Mouse (Mus musculus) thymus, adult 2 months (tissue): ENCODE measurements around the gene Stpg4.

Source experiments
- CTCF ChIP-seq: fragments of 200-500 bp; IDR thresholded peaks from 2 replicates; pipeline ENCODE4 v1.5.1; 2012; ENCODE audit warnings: mild to moderate bottlenecking, control low read depth, low read length, moderate library complexity, borderline replicate concordance; ENCODE audit not compliant: control insufficient read depth, poor library complexity, insufficient read depth; ENCODE audit errors: extremely low read depth
- POLR2A ChIP-seq: fragments of 200-500 bp; IDR thresholded peaks from 2 replicates; pipeline ENCODE4 v1.6.1; 2012; ENCODE audit warnings: mild to moderate bottlenecking, low read length, control low read depth, moderate library complexity; ENCODE audit not compliant: control insufficient read depth, poor library complexity, insufficient read depth; ENCODE audit errors: extremely low read depth

DNA sequence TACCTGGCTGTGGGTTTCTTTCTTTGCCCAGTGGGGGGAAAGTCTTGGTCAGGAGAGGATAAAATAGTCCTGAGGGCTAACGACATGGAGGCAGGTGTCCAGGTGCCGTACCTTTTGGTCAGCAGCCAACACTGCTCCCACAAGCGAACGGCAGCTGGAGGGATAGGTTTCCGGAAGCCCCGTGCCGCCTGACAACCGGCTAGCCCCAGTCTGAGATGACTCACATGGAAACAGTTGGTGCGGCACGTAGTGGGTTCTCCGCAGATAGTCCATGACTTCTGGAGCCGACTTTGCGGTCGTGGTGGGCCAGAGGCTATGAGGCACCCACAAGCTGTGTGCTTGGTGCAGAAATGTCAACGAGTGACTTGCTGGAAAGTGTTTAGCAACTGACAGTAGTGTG is 63.4 kb downstream of the Stpg4 start:
- no peak for TF ChIP-seq CTCF
- no peak for TF ChIP-seq POLR2A
